Mouse (Mus musculus) spleen, adult 2 months (tissue): Measurements from ENCODE around the gene Prkag2.

ENCODE experiments used
- CTCF ChIP-seq: fragments of 200-500 bp; IDR thresholded peaks from 2 replicates; pipeline ENCODE4 v1.5.1; 2011; ENCODE audit warnings: mild to moderate bottlenecking, inconsistent platforms; ENCODE audit not compliant: insufficient read depth, insufficient read length, insufficient replicate concordance; ENCODE audit errors: extremely low read depth
- POLR2A ChIP-seq: fragments of 200-500 bp; IDR thresholded peaks from 2 replicates; pipeline ENCODE4 v1.6.1; 2011; ENCODE audit warnings: low read depth, low read length, inconsistent platforms

DNA sequence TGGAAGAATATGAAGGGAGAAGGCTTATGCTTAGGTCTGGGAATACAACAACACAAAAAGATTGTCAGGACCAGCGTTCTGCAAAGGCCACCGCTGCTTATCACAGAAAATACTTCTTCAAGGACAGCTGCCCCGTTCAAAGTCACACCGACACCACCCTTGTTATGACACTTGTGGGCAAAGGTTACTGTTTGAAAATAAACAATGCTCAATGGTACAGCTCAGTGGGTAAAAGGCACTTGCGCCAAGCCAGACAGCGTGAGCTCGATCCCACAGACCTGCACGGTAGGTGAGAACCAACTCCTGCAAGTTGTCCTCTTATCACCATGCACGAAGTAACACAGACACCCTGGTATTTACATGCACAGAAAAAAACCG lies 120.5 kb downstream of the Prkag2 start:
- no peak for TF ChIP-seq POLR2A
- TF ChIP-seq CTCF: no peak
